Mouse (Mus musculus) natural killer cell, adult 2 months (primary cell): ENCODE measurements at regions not wholly inside any gene's neighbourhood (a gene's known extent, or its start where the extent isn't known, plus 50 kb on each side); places are given as distances from the start of the nearest gene placed in this dataset.

ENCODE experiments used
- DNase-seq, 2 experiments: peaks; one replicate each; pipeline ENCODE4 v3.0.0; 2022; ENCODE audit warnings: low spot score in 2 of 2

GRCm38 (mm10) chr13:112213652-112214081 lies 74.6 kb upstream of the Ankrd55 start:
- no peak for DNase-seq

GRCm38 (mm10) chr13:112216084-112216483 lies 72.2 kb upstream of the Ankrd55 start:
- no peak for DNase-seq

- no peak for DNase-seq
Measured at GRCm38 (mm10) chr13:112218389-112218788, 69.9 kb upstream of the Ankrd55 start.

GRCm38 (mm10) chr13:112220184-112220583 lies 68.1 kb upstream of the Ankrd55 start:
- DNase-seq = no peak

GRCm38 (mm10) chr13:112223616-112224015 lies 64.6 kb upstream of the Ankrd55 start:
- no peak for DNase-seq

GRCm38 (mm10) chr13:112227766-112228165 lies 60.5 kb upstream of the Ankrd55 start:
- no peak for DNase-seq

GRCm38 (mm10) chr13:112228846-112229245 lies 59.4 kb upstream of the Ankrd55 start:
- no peak for DNase-seq

- no peak for DNase-seq
Measured at GRCm38 (mm10) chr13:112230176-112230575, 58.1 kb upstream of the Ankrd55 start.

- no peak for DNase-seq
Measured at GRCm38 (mm10) chr13:112234695-112235094, 53.6 kb upstream of the Ankrd55 start.

- no peak for DNase-seq
Measured at GRCm38 (mm10) chr13:112236956-112237355, 51.3 kb upstream of the Ankrd55 start.

GRCm38 (mm10) chr13:112237377-112237776 lies 50.9 kb upstream of the Ankrd55 start:
- DNase-seq = no peak

GRCm38 (mm10) chr13:112237917-112238316 lies 50.3 kb upstream of the Ankrd55 start:
- no peak for DNase-seq
